Mouse (Mus musculus) thymus, adult 2 months (tissue): ENCODE measurements around the gene Tgfb3. TPM values are rescaled to one million over a fixed set of nuclear protein-coding genes. Genes with fewer than 3 reads are reported as not detected.

Source experiments
- DNase-seq: peaks from one replicate; pipeline ENCODE4 v3.0.0; 2021
- H3K27ac ChIP-seq: fragments of 200-500 bp; 2 replicates; pipeline ENCODE4 v1.5.1; 2012; ENCODE audit warnings: low read length, control low read depth; ENCODE audit not compliant: control insufficient read depth, insufficient read depth
- H3K27me3 ChIP-seq: fragments of 200-500 bp; 2 replicates; pipeline ENCODE4 v1.6.1; 2012; ENCODE audit warnings: mild to moderate bottlenecking, low read length, moderate library complexity, mixed read lengths; ENCODE audit not compliant: control insufficient read depth, insufficient read depth
- H3K36me3 ChIP-seq: fragments of 200-500 bp; 2 replicates; pipeline ENCODE4 v1.6.1; 2012; ENCODE audit warnings: mild to moderate bottlenecking, low read length, moderate library complexity; ENCODE audit not compliant: control insufficient read depth, insufficient read depth
- H3K4me1 ChIP-seq: fragments of 200-500 bp; replicated peaks from 2 replicates; pipeline ENCODE4 v1.6.1; 2012; ENCODE audit warnings: low read length; ENCODE audit not compliant: control insufficient read depth, insufficient read depth
- H3K4me3 ChIP-seq: fragments of 200-500 bp; 2 replicates; pipeline ENCODE4 v1.5.1; 2012; ENCODE audit warnings: mild to moderate bottlenecking, low read length, control low read depth, moderate library complexity; ENCODE audit not compliant: control insufficient read depth, insufficient read depth
- CTCF ChIP-seq: fragments of 200-500 bp; IDR thresholded peaks from 2 replicates; pipeline ENCODE4 v1.5.1; 2012; ENCODE audit warnings: mild to moderate bottlenecking, control low read depth, low read length, moderate library complexity, borderline replicate concordance; ENCODE audit not compliant: control insufficient read depth, poor library complexity, insufficient read depth; ENCODE audit errors: extremely low read depth
- POLR2A ChIP-seq: fragments of 200-500 bp; IDR thresholded peaks from 2 replicates; pipeline ENCODE4 v1.6.1; 2012; ENCODE audit warnings: mild to moderate bottlenecking, low read length, control low read depth, moderate library complexity; ENCODE audit not compliant: control insufficient read depth, poor library complexity, insufficient read depth; ENCODE audit errors: extremely low read depth
- WGBS: fragments of 180-500 bp; shearing (Covaris S2); methylation state at CpG from one replicate; pipeline ENCODE4 v1.1.7; 2018; 5-methylcytosine and 5-hydroxymethylcytosine counted together
- polyA plus RNA-seq: library from polyadenylated mRNA; depleted of rRNA; stranded (reverse); fragments of >200 nt; gene quantifications from 2 replicates; pipeline ENCODE4 v1.2.3, GENCODE M21; 2012

Gene Tgfb3
- polyA plus RNA-seq, 1 experiment = 4.3 TPM

- WGBS = 52% methylated on average over 13 of the region's 13 CpGs
- no peak for DNase-seq
Observed at GRCm38 (mm10) chr12:86076321-86076901, 2.4 kb downstream of the Tgfb3 start.

GRCm38 (mm10) chr12:86075358-86075757 lies 3.5 kb downstream of the Tgfb3 start:
- Histone ChIP-seq H3K27me3 (no peaks in the 10 kb centered on the region), H3K4me1 (peaks cover 3% of the 10 kb centered on the region; the same call in 1 of the 2 replicates), H3K27ac (no peak overlapping the region), H3K4me3 (no peak overlapping the region), H3K36me3 (no peaks in the 10 kb centered on the region)
- WGBS = 91% methylated on average over 7 of the region's 7 CpGs
- no peak for DNase-seq
- TF ChIP-seq POLR2A (no peak), CTCF (no peak)

More at GRCm38 (mm10) chr12:86076321-86076901, 2.4 kb downstream of the Tgfb3 start:
- no peak overlapping the region for H3K27ac ChIP-seq
- H3K4me3 ChIP-seq = no peak overlapping the region
- H3K4me1 ChIP-seq = peaks cover 3% of the 10 kb centered on the region; the same call in 1 of the 2 replicates
- TF ChIP-seq POLR2A = no peak
- no peak for TF ChIP-seq CTCF
- H3K36me3 ChIP-seq = no peaks in the 10 kb centered on the region
- no peaks in the 10 kb centered on the region for H3K27me3 ChIP-seq

GRCm38 (mm10) chr12:86074681-86075080 lies 4.2 kb downstream of the Tgfb3 start:
- Histone ChIP-seq H3K27me3 (no peaks in the 10 kb centered on the region), H3K4me1 (peaks cover 3% of the 10 kb centered on the region; the same call in 1 of the 2 replicates)
- TF ChIP-seq CTCF (no peak), POLR2A (no peak)

GRCm38 (mm10) chr12:86071432-86071831 lies 7.4 kb downstream of the Tgfb3 start:
- DNase-seq = no peak
- H3K36me3 ChIP-seq = no peaks in the 10 kb centered on the region
- H3K27me3 ChIP-seq = no peaks in the 10 kb centered on the region
- TF ChIP-seq CTCF (no peak), POLR2A (no peak)
- H3K4me3 ChIP-seq = no peak overlapping the region
- H3K27ac ChIP-seq = no peak overlapping the region
- no peaks in the 10 kb centered on the region for H3K4me1 ChIP-seq
- 97% methylated on average over 6 of the region's 6 CpGs for WGBS

More at GRCm38 (mm10) chr12:86074681-86075080, 4.2 kb downstream of the Tgfb3 start:
- 94% methylated on average over 12 of the region's 12 CpGs for WGBS
- H3K4me3 ChIP-seq = no peak overlapping the region
- no peak for DNase-seq
- H3K36me3 ChIP-seq = no peaks in the 10 kb centered on the region
- no peak overlapping the region for H3K27ac ChIP-seq

GRCm38 (mm10) chr12:86064796-86065195 lies 14.0 kb downstream of the Tgfb3 start:
- Histone ChIP-seq H3K36me3 (no peaks in the 10 kb centered on the region), H3K4me3 (no peak overlapping the region), H3K4me1 (no peaks in the 10 kb centered on the region), H3K27me3 (no peaks in the 10 kb centered on the region), H3K27ac (no peak overlapping the region)
- no peak for TF ChIP-seq POLR2A
- no peak for TF ChIP-seq CTCF
- DNase-seq = no peak

- 95% methylated on average over 6 of the region's 6 CpGs for WGBS
- no peak for TF ChIP-seq POLR2A
- no peak for TF ChIP-seq CTCF
- no peaks in the 10 kb centered on the region for H3K4me1 ChIP-seq
- H3K36me3 ChIP-seq = no peaks in the 10 kb centered on the region
- H3K4me3 ChIP-seq = no peak overlapping the region
- H3K27ac ChIP-seq = no peak overlapping the region
- no peak for DNase-seq
- H3K27me3 ChIP-seq = no peaks in the 10 kb centered on the region
Observed at GRCm38 (mm10) chr12:86059341-86059740, 19.5 kb downstream of the Tgfb3 start.

- Histone ChIP-seq H3K27ac (no peak overlapping the region), H3K36me3 (no peaks in the 10 kb centered on the region), H3K27me3 (no peaks in the 10 kb centered on the region), H3K4me3 (no peak overlapping the region), H3K4me1 (no peaks in the 10 kb centered on the region)
- no peak for DNase-seq
- TF ChIP-seq POLR2A (no peak), CTCF (no peak)
- WGBS = 93% methylated on average over 8 of the region's 8 CpGs
Observed at GRCm38 (mm10) chr12:86057516-86057915, 21.3 kb downstream of the Tgfb3 start.
